Mouse (Mus musculus): ENCODE results near the gene Tango6. TPM values are rescaled to one million over a fixed set of nuclear protein-coding genes. Genes with fewer than 3 reads are reported as not detected.

Gene Tango6
- total RNA-seq, 2 experiments from 2014 or later: 8.8 to 9.5 TPM

DNA sequence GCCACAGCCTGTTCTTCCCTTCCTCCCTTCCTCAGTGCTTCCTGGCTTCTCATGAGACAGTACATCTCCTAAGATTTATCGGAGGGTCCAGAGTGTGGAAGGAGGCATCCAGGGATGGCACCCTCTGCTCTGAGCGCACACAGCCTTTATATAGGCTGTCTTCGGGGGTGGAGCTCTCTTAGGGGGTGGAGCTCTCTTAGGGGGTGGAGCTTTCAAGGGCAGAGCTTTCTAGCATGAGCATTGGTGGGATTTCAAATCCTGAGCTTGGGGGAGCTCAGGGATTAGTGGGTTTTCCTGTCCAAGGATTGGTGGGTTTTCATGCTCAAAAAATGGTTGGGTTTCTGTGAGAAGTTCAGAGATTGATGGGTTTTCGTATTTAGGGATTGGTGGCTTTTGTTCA, 124.6 kb downstream of the Tango6 start:
- no peak for DNase-seq
- intact Hi-C loops (cut with DNase I): no loop called here

GRCm38 (mm10) chr8:106809726-106810125, 126.9 kb downstream of the Tango6 start:
- no peak for DNase-seq
- intact Hi-C loops (cut with DNase I): no loop called here

- intact Hi-C loops (cut with DNase I): no loop called here
- DNase-seq: no peak
Measured at GRCm38 (mm10) chr8:106810406-106810805, 127.5 kb downstream of the Tango6 start.

- DNase-seq: peak in 1 of 2 experiments; percentile 23
- intact Hi-C loops (cut with DNase I): no loop called here
Measured at GRCm38 (mm10) chr8:106812560-106812959, 129.7 kb downstream of the Tango6 start.

DNA sequence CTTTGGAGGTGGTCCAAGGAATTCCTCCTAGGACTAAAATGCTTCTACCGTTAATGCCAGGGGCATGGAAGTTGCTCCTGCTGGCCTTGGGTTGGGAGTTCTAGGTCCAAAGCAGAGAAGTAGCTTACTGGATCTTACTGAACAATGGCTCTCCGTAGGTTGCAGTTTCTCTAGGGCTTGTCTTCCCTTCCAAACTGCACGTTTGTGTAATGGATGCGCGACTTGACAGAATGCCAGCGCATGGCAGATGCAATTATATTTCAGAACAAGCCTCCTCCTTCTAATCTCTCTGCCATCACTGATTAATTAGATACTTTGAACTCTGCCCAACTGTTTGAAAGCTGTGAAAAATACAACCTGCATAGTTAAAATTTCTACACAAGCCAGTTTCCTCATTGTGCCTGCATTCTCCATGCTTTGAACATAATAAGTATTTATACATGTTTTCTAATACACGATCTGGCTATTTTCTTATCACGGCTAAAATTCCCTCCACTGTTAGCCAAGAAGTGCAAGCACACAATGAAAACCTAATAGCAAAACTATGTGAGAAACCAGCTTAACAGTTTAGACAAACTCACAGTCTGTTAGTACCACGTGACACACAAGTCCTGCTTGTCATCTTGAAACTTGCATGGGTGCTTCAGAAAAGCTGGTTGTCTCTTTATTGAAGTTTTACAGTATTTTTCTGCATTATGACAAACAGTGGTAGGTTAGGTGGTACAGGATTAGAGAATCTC, 133.7 kb downstream of the Tango6 start:
- intact Hi-C loops (cut with DNase I): no loop called here
- DNase-seq: no peak

DNA sequence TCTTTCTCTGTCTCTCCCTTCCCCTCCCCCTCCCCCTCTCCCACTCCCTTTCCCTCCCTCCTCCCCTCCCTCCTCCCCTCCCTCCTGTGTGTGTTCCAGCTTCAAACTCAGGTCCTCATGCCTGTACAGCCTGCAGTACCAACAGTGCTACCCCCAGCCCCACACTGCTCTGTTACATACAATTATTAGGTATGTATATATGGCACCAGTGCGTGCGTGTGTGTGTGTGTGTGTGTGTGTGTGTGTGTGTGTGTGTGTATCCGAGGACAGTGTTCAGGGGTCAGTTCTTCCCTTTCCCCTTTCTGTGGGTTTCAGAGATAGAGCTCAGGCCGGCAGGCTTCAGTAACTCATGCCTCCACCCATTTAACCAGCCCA, 134.3 kb downstream of the Tango6 start:
- intact Hi-C loops (cut with DNase I): no loop called here
- no peak for DNase-seq

- DNase-seq: no peak
- intact Hi-C loops (cut with DNase I): no loop called here
Measured at GRCm38 (mm10) chr8:106818626-106819515, 136.0 kb downstream of the Tango6 start.

DNA sequence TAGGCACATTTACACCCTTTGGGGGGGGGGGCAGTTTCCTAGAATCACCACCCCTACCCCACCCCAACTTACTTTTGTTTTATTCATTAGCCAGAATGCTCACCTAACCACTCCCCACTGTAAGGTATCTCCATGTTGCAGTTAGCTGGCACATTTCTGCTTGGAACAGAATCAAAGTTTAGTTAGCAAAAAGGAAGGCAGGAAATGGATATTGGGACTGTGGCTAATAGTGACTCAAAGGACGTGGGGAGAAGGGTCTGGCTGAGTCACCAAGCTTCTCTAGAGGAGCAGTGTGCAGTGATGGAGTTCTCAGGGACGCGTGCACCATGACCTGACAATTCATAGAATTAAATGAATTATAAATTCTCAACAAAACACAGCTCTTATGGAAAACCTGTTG, 136.7 kb downstream of the Tango6 start:
- intact Hi-C loops (cut with DNase I): no loop called here
- DNase-seq: no peak

DNA sequence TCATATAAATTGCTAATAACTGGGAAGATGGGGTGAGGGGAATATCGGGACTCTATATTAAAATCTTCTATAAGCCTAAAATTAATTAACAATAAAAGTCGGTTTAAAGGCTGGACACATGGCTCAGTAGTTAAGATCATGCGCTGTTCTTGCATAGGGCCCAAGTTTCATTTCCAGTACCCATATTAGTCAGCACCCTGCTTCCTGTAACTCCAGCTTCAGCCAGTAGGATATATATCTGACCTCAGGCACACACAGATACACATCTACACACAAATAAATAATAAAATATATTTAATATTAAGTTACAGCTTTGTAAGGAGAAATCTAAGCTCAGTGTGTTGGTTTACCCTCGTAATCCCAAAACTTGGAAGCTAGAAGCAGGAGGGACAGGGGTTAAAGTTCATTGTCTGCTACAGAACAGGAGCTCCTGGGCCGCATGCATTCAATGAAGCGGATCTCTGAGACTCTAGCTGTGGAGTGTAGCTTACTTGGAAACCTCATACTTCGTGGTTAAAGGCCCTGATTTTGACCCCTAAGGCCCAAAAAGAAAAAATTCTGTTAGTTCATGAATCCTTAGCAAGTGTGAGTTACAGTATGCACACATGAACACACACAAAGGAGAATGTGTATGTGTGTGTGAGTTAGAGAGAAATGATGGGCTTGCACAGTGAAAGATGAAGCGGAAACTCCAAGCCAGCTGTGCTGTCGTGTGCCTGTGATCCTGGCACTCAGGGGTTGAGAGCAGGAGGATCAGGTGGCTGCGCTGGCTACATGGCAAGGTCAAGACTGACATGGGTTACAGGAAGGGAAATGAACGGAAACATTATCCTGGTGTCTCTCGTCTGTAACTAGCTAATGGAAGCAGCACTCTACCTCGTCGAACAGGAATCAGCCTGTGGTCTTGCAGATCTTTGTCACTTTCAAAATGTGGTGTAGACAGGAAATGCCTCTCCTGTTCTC, 138.0 kb downstream of the Tango6 start:
- intact Hi-C loops (cut with DNase I): no loop called here
- DNase-seq: no peak

DNA sequence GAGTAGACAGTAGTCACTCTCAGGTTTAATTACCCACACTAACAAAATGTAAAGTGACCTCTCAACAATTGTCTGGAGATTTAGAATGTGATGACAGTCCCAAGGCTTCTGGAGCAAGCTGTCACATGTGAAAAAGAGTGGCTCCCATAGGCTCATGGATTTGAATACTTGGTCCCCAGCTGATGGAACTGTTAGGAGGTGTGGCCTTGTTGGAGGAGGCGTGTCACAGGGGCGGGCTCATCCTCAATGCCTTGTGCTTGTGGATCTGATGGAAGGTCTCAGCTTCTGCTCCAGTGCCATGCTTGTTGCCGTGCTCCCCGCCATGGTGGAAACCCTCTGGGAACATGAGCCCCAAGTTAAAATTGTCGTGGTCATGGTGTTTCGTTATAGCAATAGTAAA, 146.1 kb downstream of the Tango6 start:
- DNase-seq: no peak
- intact Hi-C loops (cut with DNase I): no loop called here

DNA sequence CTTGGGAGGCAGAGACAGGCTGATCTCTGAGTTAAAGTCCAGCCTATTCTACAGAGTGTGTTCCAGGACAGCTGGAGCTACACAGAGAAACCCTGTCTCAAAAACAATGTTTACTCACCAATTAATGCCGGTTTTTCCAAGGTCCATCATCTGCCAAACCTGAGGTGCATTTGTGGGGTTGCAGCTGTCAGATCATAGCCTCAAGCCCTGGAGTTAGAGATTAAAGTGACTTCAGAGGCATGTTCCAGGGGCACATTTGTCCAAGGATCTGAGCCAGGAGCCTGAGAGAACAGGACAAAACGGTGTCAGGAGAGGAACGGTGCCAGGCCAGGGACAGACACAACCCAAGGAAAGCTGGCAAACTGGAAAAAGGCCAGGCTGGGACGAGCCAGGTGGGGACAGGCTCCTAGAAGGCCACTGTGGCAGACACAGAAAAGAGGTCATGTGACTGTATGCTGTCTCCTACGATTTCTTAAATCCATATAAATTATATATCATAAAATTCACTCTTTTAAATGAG, 146.7 kb downstream of the Tango6 start:
- intact Hi-C loops (cut with DNase I): no loop called here
- peak; percentile 43 to 63 for DNase-seq

DNA sequence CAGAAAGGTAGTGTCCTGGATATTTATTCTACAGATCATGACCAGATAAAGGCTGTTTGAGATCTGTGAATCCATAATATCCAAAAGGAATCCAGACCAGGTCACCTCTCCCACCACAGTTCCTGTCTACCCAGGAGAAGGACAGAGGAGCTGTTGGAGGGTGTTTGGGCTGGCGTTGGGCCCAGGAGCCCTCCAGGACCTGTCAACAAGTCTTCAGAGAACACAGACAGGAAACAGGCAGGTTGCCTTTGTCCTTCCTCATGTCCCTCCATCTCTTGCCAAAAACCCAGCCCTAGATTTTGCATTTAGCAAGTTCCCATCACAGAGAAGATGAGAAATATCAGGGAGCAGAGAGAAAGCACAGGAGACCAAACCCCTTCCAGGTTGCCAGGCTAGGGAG, 152.0 kb downstream of the Tango6 start:
- DNase-seq: peak; percentile 74 to 81
- intact Hi-C loops (cut with DNase I): loop anchor here (5.0 kb wide), 1 partner anchor 63 kb away; no protein-coding TSS in a partner anchor

DNA sequence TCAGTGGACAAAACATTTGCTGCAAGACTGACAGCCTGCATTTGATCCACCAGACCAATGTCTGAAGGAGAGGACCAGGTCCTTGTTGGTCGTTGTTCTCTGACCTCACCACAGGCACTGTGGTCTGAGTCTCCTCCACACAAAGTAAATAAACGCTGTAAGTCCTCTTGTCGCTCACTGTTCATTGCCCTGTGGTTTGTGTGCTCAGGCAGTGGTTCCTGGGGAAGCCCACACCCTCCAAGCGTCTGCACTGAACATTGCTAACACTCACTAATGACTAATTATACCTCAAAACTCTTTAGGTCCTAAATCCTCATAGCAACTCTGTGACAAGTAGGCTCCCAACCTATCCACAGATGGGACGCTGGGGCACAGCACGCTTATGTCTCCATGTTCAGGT, 153.7 kb downstream of the Tango6 start:
- DNase-seq: no peak
- intact Hi-C loops (cut with DNase I): loop anchor here (5.0 kb wide), 1 partner anchor 64 kb away; no protein-coding TSS in a partner anchor

DNA sequence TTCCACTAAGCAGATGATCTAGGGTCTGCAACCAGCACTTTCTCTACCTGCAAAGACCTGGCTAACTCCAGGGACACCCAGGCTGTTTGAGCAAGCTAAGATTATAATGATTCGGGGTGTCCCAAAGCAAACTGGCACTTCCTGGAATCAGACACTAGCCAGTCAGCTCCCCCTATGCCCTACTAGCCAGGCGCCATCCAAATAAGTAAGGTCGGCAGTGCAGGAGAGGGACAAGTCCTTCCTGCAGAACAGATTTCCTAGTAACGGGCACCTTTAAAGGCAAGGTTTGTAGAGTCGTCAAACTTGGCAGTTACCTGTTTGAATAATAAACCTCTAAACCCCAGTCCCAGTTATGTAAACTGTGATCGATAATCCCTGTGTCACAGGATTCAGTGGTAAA, 155.9 kb downstream of the Tango6 start:
- intact Hi-C loops (cut with DNase I): loop anchor here (2.0 to 5.0 kb wide), 2 partner anchors 32 to 67 kb away; partner anchors contain the start of gene Has3
- no peak for DNase-seq

- intact Hi-C loops (cut with DNase I): loop anchor here (2.0 to 5.0 kb wide), 2 partner anchors 31 to 67 kb away; partner anchors contain the start of gene Has3
- peak; percentile 29 to 35 for DNase-seq
Measured at GRCm38 (mm10) chr8:106839209-106840001, 156.5 kb downstream of the Tango6 start.

- DNase-seq: peak in 1 of 2 experiments; percentile 17
- intact Hi-C loops (cut with DNase I): no loop called here
Measured at GRCm38 (mm10) chr8:106850034-106850433, 167.2 kb downstream of the Tango6 start.

GRCm38 (mm10) chr8:106854534-106855241, 171.8 kb downstream of the Tango6 start:
- intact Hi-C loops (cut with DNase I): no loop called here
- peak in 1 of 2 experiments; percentile 18 for DNase-seq

DNA sequence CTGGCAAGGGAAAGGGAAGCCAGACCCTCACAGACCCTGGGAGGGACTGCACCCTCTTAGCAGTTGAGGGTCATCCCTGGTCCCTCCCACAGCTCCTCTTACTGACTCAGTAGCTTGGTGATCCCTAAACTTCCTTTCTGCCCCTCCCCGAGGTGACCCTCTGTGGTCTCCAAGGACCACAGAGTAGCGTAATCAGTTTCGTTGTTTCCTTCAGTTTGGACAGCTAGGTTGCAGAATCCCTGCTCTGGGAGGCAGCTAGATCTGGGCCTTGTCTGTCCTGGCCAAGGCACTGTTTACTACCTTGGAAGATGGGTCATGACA, 172.3 kb downstream of the Tango6 start:
- DNase-seq: no peak
- intact Hi-C loops (cut with DNase I): no loop called here

GRCm38 (mm10) chr8:106862845-106863244, 180.0 kb downstream of the Tango6 start:
- DNase-seq: no peak
- intact Hi-C loops (cut with DNase I): no loop called here

Data from heart, postnatal 14 days (tissue).